Mouse (Mus musculus) layer of hippocampus, adult 9-11 months (tissue): ENCODE data around the gene Atcay.
"Not testable (repeated sequence)": the region's sequence is repeated elsewhere in the genome, so short reads cannot be mapped to it uniquely, and the experiment has no call there.

Source experiments
- DNase-seq: peaks from one replicate; pipeline ENCODE4 v3.0.0; 2022

The Atcay gene

DNA sequence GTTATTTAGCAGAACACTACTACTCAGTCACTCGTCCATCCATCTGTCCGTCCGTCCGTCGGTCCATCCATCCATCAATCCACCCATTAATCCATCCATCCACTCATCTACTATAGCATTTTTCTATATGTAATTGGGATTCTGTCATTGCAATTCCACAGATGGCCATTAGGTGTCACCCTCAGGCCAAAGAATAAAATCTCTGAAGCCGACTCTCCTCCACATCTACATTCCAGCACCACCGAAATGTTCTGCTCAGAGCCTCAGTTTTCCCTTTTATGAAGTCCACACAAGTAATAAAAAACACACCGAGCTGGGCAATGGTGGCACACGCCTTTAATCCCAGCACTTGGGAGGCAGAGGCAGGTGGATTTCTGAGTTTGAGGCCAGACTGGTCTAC is 32.4 kb downstream of the Atcay start:
- DNase-seq: no peak

- no peak for DNase-seq
Observed at GRCm38 (mm10) chr10:81197305-81197704, 33.3 kb downstream of the Atcay start.

DNA sequence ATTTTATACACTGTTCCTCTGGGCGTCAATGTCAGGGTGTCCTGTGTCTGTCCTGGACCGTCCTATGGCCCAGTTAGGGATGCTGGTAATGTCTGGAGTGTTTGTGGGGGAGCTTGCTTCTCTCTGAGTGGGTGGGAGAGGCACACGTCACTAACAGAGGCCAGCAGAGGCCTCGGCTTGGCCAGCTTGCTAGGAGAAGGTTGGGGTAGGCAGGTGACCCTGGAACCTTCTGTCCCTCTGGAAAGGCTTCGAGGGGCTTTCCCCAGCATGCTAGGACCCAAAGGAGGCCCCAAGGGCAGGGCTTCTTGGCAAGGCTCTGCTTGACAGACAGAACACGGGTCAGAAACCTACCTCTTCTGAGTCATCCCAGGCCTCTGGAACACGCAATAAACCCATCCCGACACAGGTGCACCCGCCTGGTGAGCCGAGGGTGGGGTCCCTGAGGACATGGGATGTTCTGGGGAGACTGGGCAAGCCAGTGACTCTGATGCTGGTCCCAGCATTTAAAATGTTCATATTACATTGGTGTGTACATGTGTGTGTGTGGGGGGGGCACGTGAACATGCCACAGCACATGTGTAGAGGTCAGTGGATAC is 34.1 kb downstream of the Atcay start:
- DNase-seq: no peak

GRCm38 (mm10) chr10:81195300-81195699 is 35.3 kb downstream of the Atcay start:
- DNase-seq: no peak

DNA sequence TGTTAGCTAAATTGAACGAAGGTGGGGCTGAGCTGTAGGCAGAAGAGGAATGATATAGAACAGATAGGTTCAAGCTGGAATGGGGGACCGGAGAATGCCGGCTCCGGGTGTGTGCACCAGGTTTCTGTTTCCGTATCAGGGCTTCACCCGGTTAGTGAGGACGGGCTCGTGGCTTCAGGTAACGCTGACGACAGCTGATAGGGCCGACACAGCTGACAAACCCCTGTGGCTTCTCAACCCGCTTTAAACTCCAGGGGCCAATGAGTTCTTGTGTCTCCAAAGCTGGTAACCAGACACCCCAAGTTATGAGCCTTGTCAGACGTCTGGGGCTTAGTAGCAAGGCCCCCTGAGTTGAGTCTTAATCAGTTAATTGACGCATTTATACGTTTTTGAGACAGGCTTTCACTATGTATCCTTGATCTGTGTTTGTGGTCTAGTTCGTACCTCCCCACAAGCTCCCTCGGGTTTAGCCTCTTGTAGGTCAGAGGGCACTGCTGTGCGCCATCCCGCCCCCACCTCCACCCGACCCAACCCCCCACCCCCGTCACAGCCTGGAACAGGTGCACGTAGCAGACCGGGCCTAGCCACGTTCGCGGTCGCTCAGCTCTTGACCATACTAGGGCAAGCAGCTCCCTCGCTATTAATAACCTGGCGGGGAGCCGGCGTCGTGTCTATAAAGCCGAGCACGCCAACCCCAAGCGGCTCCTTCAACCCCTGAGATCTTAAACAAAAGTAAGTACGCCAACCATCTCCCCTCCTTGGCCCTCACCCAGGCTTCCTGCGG is 36.5 kb downstream of the Atcay start:
- DNase-seq: no peak

DNA sequence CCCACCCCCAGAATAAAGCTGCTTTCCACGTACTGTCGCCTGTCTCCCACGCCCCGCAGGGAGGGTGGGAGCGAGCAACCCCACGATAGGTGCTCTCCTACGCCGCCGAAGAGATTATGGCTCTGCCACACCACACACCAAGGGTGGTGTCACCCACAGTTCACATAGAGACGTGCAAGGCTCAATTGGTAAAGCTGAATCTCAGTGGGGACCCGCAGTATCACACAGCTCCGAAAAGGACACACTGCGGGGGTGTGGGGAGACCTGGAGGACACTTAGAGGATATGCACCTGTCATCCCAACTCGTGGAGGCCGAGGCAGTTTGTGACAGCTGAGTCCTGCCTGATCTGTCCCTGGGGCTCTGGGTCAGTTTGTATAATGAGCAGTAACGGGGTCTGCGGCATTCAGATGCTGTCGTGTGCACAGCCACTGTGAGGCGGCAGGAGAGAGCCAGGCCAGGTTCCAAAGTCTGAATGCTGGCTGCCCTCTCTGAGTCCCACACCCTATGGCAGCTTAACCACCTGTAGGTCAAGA is 37.6 kb downstream of the Atcay start:
- no peak for DNase-seq

GRCm38 (mm10) chr10:81192270-81192967 is 38.2 kb downstream of the Atcay start:
- peak; percentile 93 for DNase-seq

DNA sequence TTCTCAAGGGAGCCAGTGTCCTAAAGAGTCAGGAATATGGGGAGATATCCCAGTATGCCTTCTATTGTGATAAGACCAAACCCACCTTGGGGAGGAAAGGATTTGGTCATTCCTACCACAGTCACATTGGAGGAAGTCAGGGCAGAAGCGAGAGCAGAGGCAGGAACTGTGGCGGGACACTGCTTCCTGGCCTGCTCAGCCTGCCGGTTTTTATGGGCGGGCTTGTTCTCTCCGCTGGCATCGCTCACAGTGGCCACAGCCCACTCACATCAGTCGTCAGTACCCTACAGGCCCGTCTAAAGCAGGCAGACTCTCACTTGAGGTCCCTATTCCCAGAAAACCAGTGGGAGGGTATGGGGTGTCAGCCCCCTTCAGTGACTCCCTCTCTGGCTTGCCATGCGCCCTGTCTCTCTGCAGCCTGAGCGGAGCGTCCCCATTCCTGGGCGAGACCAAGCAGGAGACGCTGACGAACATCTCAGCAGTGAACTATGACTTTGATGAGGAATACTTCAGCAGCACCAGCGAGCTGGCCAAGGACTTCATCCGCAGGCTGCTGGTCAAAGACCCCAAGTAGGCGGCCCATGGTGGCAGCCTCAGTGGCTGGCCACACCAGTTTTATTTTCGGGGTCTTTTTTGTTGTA is 39.2 kb downstream of the Atcay start:
- no peak for DNase-seq

GRCm38 (mm10) chr10:81190912-81191321 is 39.7 kb downstream of the Atcay start:
- no peak for DNase-seq

DNA sequence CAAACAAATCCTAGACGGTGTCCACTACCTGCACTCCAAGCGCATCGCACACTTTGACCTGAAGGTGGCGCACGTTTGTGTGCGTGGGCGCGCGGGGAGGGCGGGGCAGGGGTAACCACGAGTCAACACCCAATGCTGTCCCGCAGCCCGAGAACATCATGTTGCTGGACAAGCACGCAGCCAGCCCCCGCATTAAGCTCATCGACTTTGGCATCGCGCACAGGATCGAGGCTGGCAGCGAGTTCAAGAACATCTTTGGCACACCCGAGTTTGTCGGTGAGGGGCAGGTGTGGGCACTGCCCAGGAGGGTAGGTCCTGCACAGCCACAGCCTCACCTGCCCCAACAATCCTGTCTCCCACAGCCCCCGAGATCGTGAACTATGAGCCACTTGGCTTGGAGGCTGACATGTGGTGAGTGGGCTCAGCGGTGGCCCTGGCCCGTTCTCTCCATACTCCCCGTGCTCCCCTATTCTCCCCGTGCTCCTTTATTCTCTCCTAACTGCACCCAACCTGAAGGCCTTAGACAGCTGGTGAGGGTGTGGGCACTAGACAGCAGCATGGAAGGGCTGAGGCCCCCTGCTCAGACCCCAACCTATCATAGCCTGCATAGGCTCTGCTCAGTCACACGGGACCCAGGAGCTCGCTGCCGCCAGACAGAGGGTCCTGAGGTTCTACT is 40.3 kb downstream of the Atcay start:
- DNase-seq: no peak

GRCm38 (mm10) chr10:81189821-81190220 is 40.8 kb downstream of the Atcay start:
- no peak for DNase-seq

DNA sequence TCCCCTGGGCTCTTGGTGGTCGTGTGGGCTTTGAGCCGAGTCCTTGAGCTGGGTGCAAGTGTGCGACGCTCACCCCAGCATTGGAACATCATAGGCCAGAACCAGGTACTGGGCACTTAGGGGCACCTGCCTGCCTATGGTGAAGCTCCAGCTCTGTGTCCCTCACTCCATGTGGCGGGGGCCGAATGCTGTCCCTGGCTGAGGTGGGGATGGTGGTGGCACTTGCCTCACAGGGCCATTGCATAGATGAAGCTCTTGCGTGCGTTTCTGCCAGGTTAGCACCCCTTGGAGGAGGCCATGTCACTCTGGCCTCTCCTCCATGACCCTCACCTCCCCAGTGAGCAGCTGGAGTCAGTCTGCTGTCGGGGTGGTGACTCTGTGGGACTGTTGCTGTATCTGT is 43.5 kb downstream of the Atcay start:
- DNase-seq: no peak

DNA sequence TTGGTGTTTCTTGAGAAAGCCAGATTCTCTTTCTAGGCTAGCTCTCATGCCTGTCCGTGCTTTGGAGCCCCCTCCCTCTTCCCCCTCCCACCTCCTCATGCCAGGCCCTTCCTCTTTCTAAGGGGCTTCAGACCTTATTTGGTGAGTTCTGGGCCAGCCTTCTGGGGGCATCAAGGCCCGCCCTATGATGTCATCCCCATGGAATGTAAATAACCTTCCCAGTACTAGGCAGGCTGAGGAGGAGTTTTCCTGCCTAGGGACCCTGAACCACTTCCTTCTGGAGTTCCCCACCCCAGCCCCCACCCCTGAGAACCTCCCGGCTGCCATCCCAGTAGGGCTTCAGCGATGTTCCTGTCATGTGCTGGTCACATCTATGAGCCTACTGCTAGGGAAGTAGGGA is 45.9 kb downstream of the Atcay start:
- no peak for DNase-seq

DNA sequence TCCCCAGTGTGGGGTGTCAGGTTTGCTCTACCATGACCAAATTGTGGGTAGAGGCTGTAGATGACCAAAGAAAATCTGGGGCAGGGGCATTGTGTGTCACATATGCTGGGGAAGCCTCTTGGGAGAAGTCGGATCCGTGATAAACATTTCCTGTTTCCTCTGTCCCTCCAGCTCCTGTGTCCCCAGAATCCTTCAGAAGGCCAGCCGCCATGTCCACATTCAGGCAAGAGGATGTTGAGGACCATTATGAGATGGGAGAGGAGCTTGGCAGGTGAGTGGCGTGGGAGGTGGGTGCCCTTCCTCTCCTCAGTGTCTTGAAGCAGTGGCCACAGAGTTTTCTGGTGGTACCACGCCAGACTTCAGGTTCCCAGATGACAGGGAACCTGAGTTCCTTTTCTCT is 46.8 kb downstream of the Atcay start, which contains the start of gene 4930442H23Rik:
TSS of gene 4930442H23Rik (minus strand) at position 45 of the 400 bp plus-strand sequence.
- DNase-seq: no peak

GRCm38 (mm10) chr10:81182336-81183333 is 48.0 kb downstream of the Atcay start, which contains the start of gene Dapk3:
Gene Dapk3, plus strand, starts transcription at chr10:81183005.
- DNase-seq: peak; percentile 99

DNA sequence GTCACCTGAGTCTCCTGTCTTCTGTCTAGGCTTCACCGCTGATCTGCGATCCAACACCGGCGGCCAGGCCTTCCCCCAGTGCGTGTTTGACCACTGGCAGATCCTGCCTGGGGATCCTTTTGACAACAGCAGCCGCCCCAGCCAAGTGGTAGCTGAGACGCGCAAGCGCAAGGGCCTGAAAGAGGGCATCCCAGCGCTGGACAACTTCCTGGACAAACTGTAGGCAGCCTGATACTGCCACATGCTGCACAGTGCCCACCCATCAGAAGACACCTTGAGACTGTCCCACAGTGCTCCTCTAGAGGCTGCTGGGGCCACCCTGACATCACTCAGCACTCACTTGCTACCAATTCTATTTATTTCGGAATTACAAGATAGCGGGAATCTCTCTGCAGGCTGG is 48.8 kb downstream of the Atcay start:
- DNase-seq: not testable (repeated sequence)

GRCm38 (mm10) chr10:81180946-81181345 is 49.7 kb downstream of the Atcay start:
- no peak for DNase-seq

GRCm38 (mm10) chr10:81179451-81180342 is 50.9 kb downstream of the Atcay start:
- DNase-seq: no peak

GRCm38 (mm10) chr10:81178927-81179326 is 51.7 kb downstream of the Atcay start:
- DNase-seq: no peak
